Mouse (Mus musculus) 416B (cell line): ENCODE data around the gene Pcdh9.

Experiments used
- DNase-seq: peaks from one replicate; pipeline ENCODE4 v3.0.0; 2011; ENCODE audit warnings: low read depth

The Pcdh9 gene

GRCm38 (mm10) chr14:93168367-93168766 is 722.1 kb downstream of the Pcdh9 start:
- no peak for DNase-seq

- no peak for DNase-seq
Observed at GRCm38 (mm10) chr14:93143414-93143813, 747.1 kb downstream of the Pcdh9 start.

GRCm38 (mm10) chr14:93142076-93142475 is 748.4 kb downstream of the Pcdh9 start:
- no peak for DNase-seq

GRCm38 (mm10) chr14:93126993-93127392 is 763.5 kb downstream of the Pcdh9 start:
- no peak for DNase-seq

GRCm38 (mm10) chr14:93102755-93103154 is 787.7 kb downstream of the Pcdh9 start:
- DNase-seq, result no peak

- no peak for DNase-seq
Observed at GRCm38 (mm10) chr14:93095081-93095480, 795.4 kb downstream of the Pcdh9 start.

GRCm38 (mm10) chr14:93092806-93093205 is 797.7 kb downstream of the Pcdh9 start:
- DNase-seq, result no peak

GRCm38 (mm10) chr14:93085646-93086045 is 804.8 kb downstream of the Pcdh9 start:
- no peak for DNase-seq

GRCm38 (mm10) chr14:93083140-93083539 is 807.3 kb downstream of the Pcdh9 start:
- DNase-seq, result no peak

GRCm38 (mm10) chr14:93080910-93081309 is 809.6 kb downstream of the Pcdh9 start:
- DNase-seq, result no peak

- DNase-seq, result no peak
Observed at GRCm38 (mm10) chr14:93075761-93076160, 814.7 kb downstream of the Pcdh9 start.

GRCm38 (mm10) chr14:93072346-93072745 is 818.1 kb downstream of the Pcdh9 start:
- DNase-seq, result no peak

GRCm38 (mm10) chr14:93070140-93070539 is 820.3 kb downstream of the Pcdh9 start:
- DNase-seq, result no peak

GRCm38 (mm10) chr14:93067411-93068336 is 822.8 kb downstream of the Pcdh9 start:
- no peak for DNase-seq

- no peak for DNase-seq
Observed at GRCm38 (mm10) chr14:93066732-93067410, 823.6 kb downstream of the Pcdh9 start.

- DNase-seq, result no peak
Observed at GRCm38 (mm10) chr14:93061824-93062620, 828.5 kb downstream of the Pcdh9 start.

GRCm38 (mm10) chr14:93058799-93059198 is 831.7 kb downstream of the Pcdh9 start:
- no peak for DNase-seq

- no peak for DNase-seq
Observed at GRCm38 (mm10) chr14:93055997-93056396, 834.5 kb downstream of the Pcdh9 start.

- no peak for DNase-seq
Observed at GRCm38 (mm10) chr14:93040591-93040990, 849.9 kb downstream of the Pcdh9 start.

- no peak for DNase-seq
Observed at GRCm38 (mm10) chr14:93039326-93040221, 850.9 kb downstream of the Pcdh9 start.
